Mouse (Mus musculus) small intestine, adult 2 months (tissue): Measurements from ENCODE around the gene Slc4a3.

Experiments
- CTCF ChIP-seq: fragments of 200-500 bp; IDR thresholded peaks from 2 replicates; pipeline ENCODE4 v1.5.1; 2012; ENCODE audit warnings: low read depth, mild to moderate bottlenecking, control low read depth, inconsistent platforms, low read length, moderate library complexity, mixed read lengths; ENCODE audit not compliant: insufficient replicate concordance, insufficient read length; ENCODE audit errors: extremely low read depth
- POLR2A ChIP-seq: fragments of 200-500 bp; IDR thresholded peaks from 2 replicates; pipeline ENCODE4 v1.6.1; 2012; ENCODE audit warnings: low read depth, mild to moderate bottlenecking, control low read depth, inconsistent platforms, low read length, moderate library complexity

DNA sequence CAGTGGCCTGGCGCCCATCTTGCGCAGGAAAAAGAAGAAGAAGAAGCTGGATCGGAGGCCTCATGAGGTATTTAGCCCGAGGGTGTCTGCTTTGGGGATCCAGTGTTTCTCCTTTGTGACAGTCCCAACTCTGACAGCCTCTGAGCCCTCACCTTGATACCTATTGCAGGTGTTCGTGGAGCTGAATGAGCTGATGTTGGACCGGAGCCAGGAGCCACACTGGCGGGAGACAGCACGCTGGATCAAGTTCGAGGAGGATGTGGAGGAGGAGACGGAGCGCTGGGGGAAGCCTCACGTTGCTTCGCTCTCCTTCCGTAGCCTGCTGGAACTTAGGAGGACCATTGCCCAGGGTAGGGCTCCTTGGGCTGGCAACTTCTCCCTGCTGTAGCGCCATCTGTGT lies 4.5 kb downstream of the Slc4a3 start:
- TF ChIP-seq CTCF (no peak), POLR2A (no peak)
